Mouse (Mus musculus): ENCODE data around the gene Mrpl41. TPM values are rescaled to one million over a fixed set of nuclear protein-coding genes. Genes with fewer than 3 reads are reported as not detected.

Mrpl41 gene
- 199 and 200 TPM in 2 replicates for polyA plus RNA-seq (2021; fragmentation: Nextera tagmentation)
- long read RNA-seq, experiment 1, transcript Mrpl41-201 (2 exons, 776 nt), result major isoform, 121 of 133 reads
- long read RNA-seq, experiment 1, partial matches to known transcripts, result 0 of 133 reads
- long read RNA-seq, experiment 1, other reads (novel, unspliced or antisense), result 12 of 133 reads
- long read RNA-seq, experiment 2, transcript Mrpl41-201 (2 exons, 776 nt), result major isoform, 33 of 46 reads
- long read RNA-seq, experiment 2, partial matches to known transcripts, result 0 of 46 reads
- long read RNA-seq, experiment 2, other reads (novel, unspliced or antisense), result 13 of 46 reads

GRCm38 (mm10) chr2:24974906-24975703 is at the start of gene Mrpl41:
TSS of gene Mrpl41 (minus strand) at chr2:24975098.

GRCm38 (mm10) chr2:24975704-24976297 is 903 bp upstream of the Mrpl41 start, which contains the start of gene Pnpla7:
TSS of gene Pnpla7 (plus strand) at chr2:24976033.

GRCm38 (mm10) chr2:24962304-24963000 is 12.4 kb downstream of the Mrpl41 start, which contains the start of gene Dph7:
TSS of gene Dph7 (plus strand) at chr2:24962400.

GRCm38 (mm10) chr2:24949421-24950188 is 25.3 kb downstream of the Mrpl41 start, which contains the start of gene Zmynd19:
TSS of gene Zmynd19 (plus strand) at chr2:24949792.

GRCm38 (mm10) chr2:24935057-24935796 is 39.7 kb downstream of the Mrpl41 start, which contains the start of gene Arrdc1:
TSS of gene Arrdc1 (minus strand) at chr2:24935252.

Small RNA genes within 50 kb of the gene (microRNA-seq; reads per million reads assigned to microRNA genes)
- gene Gm22875, result not detected

Other genes with a start within 250 kb of the Mrpl41 start
- gene Cacna1b, start 211.9 kb downstream of the Mrpl41 start, polyA plus RNA-seq (2021; fragmentation: Nextera tagmentation), result 6.4 and 8.3 TPM in 2 replicates
- gene Ehmt1, start 55.5 kb downstream of the Mrpl41 start, polyA plus RNA-seq (2021; fragmentation: Nextera tagmentation), result 24.6 and 26.8 TPM in 2 replicates
- gene Arrdc1, start 39.8 kb downstream of the Mrpl41 start, polyA plus RNA-seq (2021; fragmentation: Nextera tagmentation), result 3.1 and 4.4 TPM in 2 replicates
- gene Zmynd19, start 25.3 kb downstream of the Mrpl41 start, polyA plus RNA-seq (2021; fragmentation: Nextera tagmentation), result 1.4 and 1.8 TPM in 2 replicates
- 31.2 and 31.7 TPM in 2 replicates for gene Dph7, start 12.7 kb downstream of the Mrpl41 start, polyA plus RNA-seq (2021; fragmentation: Nextera tagmentation)
- 8.6 and 11.2 TPM in 2 replicates for gene Pnpla7, start 935 bp upstream of the Mrpl41 start, polyA plus RNA-seq (2021; fragmentation: Nextera tagmentation)
- gene Nsmf, start 79.3 kb upstream of the Mrpl41 start, polyA plus RNA-seq (2021; fragmentation: Nextera tagmentation), result 596 and 716 TPM in 2 replicates
- not detected in 2 replicates for gene Entpd8, start 105.2 kb upstream of the Mrpl41 start, polyA plus RNA-seq (2021; fragmentation: Nextera tagmentation)
- gene Noxa1, start 120.1 kb upstream of the Mrpl41 start, polyA plus RNA-seq (2021; fragmentation: Nextera tagmentation), result not detected in 2 replicates
- 3.4 and 5.2 TPM in 2 replicates for gene Nrarp, start 205.7 kb upstream of the Mrpl41 start, polyA plus RNA-seq (2021; fragmentation: Nextera tagmentation)
- 2.4 and 3.3 TPM in 2 replicates for gene Tor4a, start 221.8 kb upstream of the Mrpl41 start, polyA plus RNA-seq (2021; fragmentation: Nextera tagmentation)
- gene Nelfb, start 236.4 kb upstream of the Mrpl41 start, polyA plus RNA-seq (2021; fragmentation: Nextera tagmentation), result 32.7 and 34.5 TPM in 2 replicates
- not detected in 2 replicates for gene Stpg3, start 239.5 kb upstream of the Mrpl41 start, polyA plus RNA-seq (2021; fragmentation: Nextera tagmentation)
- 12.9 and 15.7 TPM in 2 replicates for gene Fam166a, start 243.6 kb upstream of the Mrpl41 start, polyA plus RNA-seq (2021; fragmentation: Nextera tagmentation)
- gene Tubb4b, start 249.6 kb upstream of the Mrpl41 start, polyA plus RNA-seq (2021; fragmentation: Nextera tagmentation), result 531 and 583 TPM in 2 replicates

All from layer of hippocampus, adult 6 months (tissue).